Mouse (Mus musculus): ENCODE measurements around the gene Frem1.

DNA sequence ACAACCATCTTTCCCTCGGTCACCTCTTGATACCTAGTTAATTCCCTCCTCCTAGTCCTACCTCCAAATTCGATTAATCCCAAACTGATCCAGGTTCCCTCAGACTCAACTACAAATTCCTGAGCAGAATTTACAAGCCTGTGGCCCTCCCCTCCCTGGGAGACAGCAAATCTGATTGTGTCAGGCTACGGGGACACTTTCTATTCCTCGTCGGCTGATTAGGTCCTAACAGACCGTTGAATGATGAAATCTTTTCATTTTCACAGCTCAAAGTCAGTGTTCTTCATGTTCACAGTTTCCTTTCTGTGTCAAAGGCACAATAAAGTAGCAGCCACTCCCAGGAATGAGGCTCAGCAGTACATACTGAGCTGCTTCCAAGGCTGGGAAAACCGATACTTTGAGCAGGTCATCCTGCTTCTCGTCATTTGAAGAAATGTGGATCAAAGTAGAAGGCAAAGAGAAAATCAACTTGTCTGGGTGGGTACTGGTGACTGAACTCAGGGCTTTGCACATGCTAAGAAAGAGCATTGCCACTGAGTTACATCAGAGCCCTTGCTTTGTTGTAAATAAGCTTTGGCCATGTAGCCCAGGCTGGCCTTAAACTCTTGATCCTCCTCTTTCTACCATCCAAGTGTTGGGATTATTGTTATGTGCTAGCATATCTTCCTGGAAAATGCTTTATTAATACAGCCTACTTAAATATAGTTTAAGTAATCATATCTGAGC lies 187.0 kb downstream of the Frem1 start:
- TF ChIP-seq CTCF (IDR thresholded peaks at IDR 0.05; ENCODE audit: extremely low read depth, insufficient read depth, insufficient read length, insufficient replicate concordance) (no peak), POLR2A (IDR thresholded peaks at IDR 0.05; ENCODE audit: low read depth, low read length) (no peak)

Measured in spleen, adult 2 months (tissue).